Mouse (Mus musculus) embryo, embryonic 11 days (tissue): ENCODE measurements around the gene Kras.
A peak's percentile ranks its signal among the peaks of the same experiment; 100 is the strongest.

Experiments
- DNase-seq: peaks from one replicate; pipeline ENCODE4 v3.0.0-alpha.2; 2015

Gene Kras

GRCm38 (mm10) chr6:145187093-145188088 lies 62.6 kb downstream of the Kras start:
- DNase-seq, result peak; percentile 68

GRCm38 (mm10) chr6:145186096-145186495 lies 63.9 kb downstream of the Kras start:
- DNase-seq, result no peak

- DNase-seq, result no peak
Observed at GRCm38 (mm10) chr6:145182044-145182443, 68.0 kb downstream of the Kras start.

- peak; percentile 73 for DNase-seq
Observed at GRCm38 (mm10) chr6:145179665-145180064, 70.4 kb downstream of the Kras start.

DNA sequence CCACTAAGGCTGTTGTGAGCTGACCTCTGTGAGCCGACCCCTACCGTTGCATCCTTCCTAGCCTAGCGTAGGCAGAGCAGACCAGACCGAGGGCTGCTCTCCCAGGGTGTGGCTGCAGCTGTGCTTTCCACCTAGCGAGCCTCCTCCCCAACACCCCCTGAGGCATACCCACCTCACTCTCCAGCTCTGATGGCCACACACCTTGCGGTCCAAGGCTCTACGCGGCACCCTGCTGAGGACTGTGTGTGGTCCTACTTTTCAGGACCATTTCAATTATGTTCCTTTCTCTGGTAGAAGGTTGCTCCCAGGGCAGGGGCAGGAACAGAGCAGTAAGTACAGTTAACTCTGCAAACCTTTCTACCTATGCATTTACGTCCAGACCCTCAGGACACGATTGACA lies 73.6 kb downstream of the Kras start:
- DNase-seq, result no peak

DNA sequence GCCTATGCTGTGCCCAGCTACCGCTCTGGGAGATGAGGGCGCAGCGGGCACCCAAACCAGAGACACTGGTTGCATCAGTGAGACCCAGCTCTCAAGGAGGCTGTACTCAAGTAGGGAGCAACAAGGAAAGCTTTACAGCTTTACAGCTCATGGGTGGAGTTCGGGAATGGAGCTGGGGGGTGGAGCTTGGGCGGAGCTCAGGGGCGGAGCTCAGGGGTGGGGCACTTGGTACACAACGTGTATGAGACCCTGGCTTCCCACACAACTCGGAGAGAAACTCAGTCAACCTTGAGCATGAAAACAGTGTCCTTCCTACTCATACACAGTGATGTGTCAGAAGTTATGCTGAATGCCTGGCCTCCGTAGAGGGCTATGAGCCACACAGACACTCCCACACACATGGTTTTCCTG lies 74.5 kb downstream of the Kras start:
- peak; percentile 47 for DNase-seq

- peak; percentile 80 for DNase-seq
Observed at GRCm38 (mm10) chr6:145173781-145174191, 76.3 kb downstream of the Kras start.

DNA sequence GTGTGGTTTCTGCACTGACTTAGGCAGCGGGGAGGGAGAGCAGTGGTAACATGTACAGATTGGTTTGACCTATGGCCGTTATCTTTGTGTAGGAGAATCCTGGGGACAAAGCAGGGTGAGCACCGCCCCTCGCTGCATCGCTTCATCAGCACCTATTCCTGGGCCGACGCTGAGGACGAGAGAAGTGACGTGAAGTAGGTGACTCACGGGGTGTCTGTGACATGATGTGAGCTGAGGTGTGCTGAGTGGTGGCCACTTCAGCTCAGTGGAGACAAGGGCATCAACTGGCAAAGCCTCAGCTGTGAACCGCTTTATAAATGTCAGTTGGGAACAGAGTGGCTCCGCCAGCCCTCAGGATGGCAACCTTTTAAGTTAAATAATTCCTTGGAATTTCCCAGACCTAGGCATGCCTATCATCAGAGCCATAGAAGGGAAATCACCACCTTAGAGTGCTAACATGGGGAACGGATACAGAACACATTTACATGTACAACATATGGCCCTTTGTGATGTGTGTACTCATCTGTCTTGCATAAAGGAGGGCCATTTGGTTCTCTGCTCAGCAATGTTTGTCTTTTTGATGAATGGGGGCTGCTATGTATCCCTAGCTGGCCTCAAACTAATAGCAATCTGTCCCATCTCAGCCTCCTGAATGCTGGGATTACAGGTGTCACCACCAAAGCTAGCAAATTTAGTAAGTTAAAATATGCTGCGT lies 78.0 kb downstream of the Kras start:
- no peak for DNase-seq
